Mouse (Mus musculus): ENCODE results near the gene Mrps12. TPM values are rescaled to one million over a fixed set of nuclear protein-coding genes. Genes with fewer than 3 reads are reported as not detected.

The Mrps12 gene
- polyA plus RNA-seq, 1 experiment from 2014 or later, result 119 TPM

DNA sequence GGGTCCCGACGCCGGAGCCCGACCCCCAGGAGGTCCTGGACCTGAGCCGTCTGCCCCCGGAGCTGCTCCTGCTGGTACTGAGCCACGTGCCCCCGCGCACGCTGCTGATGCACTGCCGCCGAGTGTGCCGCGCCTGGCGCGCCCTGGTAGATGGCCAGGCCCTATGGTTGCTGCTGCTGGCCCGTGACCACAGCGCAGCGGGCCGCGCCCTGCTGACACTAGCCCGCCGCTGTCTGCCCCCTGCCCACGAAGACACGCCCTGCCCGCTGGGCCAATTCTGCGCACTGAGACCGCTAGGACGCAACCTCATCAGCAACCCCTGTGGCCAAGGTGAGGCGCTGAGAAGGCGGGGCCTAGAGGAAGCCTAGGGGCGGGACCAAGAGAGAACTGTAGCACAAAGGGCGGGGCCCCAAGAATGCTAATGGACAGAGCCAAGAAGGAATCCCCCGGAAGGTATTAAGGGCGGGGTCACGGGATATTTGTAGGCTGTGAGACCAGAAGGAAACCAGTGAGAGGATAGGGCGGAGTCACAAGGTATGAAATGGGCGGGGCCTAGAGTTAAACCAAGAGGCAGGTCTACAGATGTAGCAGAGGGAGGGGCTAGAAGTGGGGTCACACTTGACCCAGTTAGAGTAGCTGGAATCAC lies 48.2 kb downstream of the Mrps12 start:
- 3% methylated on average over 16 of the region's 38 CpGs for WGBS
- H3K27ac ChIP-seq (replicated peaks; ENCODE audit: low read depth, low read length), result no peak overlapping the region; the same call in 1 of the 2 replicates

GRCm38 (mm10) chr7:28692545-28693320 lies 48.9 kb downstream of the Mrps12 start, which contains the start of gene Fbxo27:
TSS of gene Fbxo27 (plus strand) at chr7:28692849.
- Histone ChIP-seq H3K9ac (ENCODE audit: low read depth, low read length) (peak within 1 kb of the TSS; percentile 63), H3K4me1 (ENCODE audit: control insufficient read depth, insufficient read depth, low read length) (peaks cover 8% of the 10 kb centered on the region; the same call in 1 of the 2 replicates), H3K4me3 (ENCODE audit: low read depth, low read length) (peak within 1 kb of the TSS; percentile 51), H3K27me3 (replicated peaks; ENCODE audit: control insufficient read depth, insufficient read depth, low read length) (no peaks in the 10 kb centered on the region), H3K36me3 (ENCODE audit: control insufficient read depth, insufficient read depth, low read length) (no peaks in the 10 kb centered on the region), H3K4me2 (ENCODE audit: low read depth, low read length) (peak within 1 kb of the TSS; percentile 82), H3K9me3 (ENCODE audit: control insufficient read depth, low read length) (no peaks in the 10 kb centered on the region), H3K27ac (replicated peaks; ENCODE audit: low read depth, low read length) (no peak within 1 kb of the TSS; the same call in 1 of the 2 replicates)
- ATAC-seq (ENCODE audit: low read depth) (peak; percentile 37; the same call in 1 of the 2 replicates), DNase-seq (ENCODE audit: low spot score) (peak; percentile 50)
- WGBS, result 37% methylated on average over 23 of the region's 30 CpGs

More for the DNA sequence above, 48.2 kb downstream of the Mrps12 start:
- Histone ChIP-seq H3K4me2 (ENCODE audit: low read depth, low read length) (peak overlapping the region; percentile 82), H3K27me3 (replicated peaks; ENCODE audit: control insufficient read depth, insufficient read depth, low read length) (no peaks in the 10 kb centered on the region), H3K9me3 (ENCODE audit: control insufficient read depth, low read length) (no peaks in the 10 kb centered on the region), H3K36me3 (ENCODE audit: control insufficient read depth, insufficient read depth, low read length) (no peaks in the 10 kb centered on the region), H3K4me3 (ENCODE audit: low read depth, low read length) (peak overlapping the region; percentile 51), H3K9ac (ENCODE audit: low read depth, low read length) (peak overlapping the region; percentile 63), H3K4me1 (ENCODE audit: control insufficient read depth, insufficient read depth, low read length) (peaks cover 8% of the 10 kb centered on the region; the same call in 1 of the 2 replicates)
- DNase-seq (ENCODE audit: low spot score) (peak; percentile 94), ATAC-seq (ENCODE audit: low read depth) (peak; percentile 86)

GRCm38 (mm10) chr7:28691075-28691474 lies 50.5 kb downstream of the Mrps12 start:
- no peak overlapping the region for H3K9ac ChIP-seq (ENCODE audit: low read depth, low read length)
- peaks cover 8% of the 10 kb centered on the region; the same call in 1 of the 2 replicates for H3K4me1 ChIP-seq (ENCODE audit: control insufficient read depth, insufficient read depth, low read length)
- ATAC-seq (ENCODE audit: low read depth), result no peak
- no peak overlapping the region for H3K4me2 ChIP-seq (ENCODE audit: low read depth, low read length)
- no peaks in the 10 kb centered on the region for H3K9me3 ChIP-seq (ENCODE audit: control insufficient read depth, low read length)
- no peak overlapping the region for H3K4me3 ChIP-seq (ENCODE audit: low read depth, low read length)
- H3K27ac ChIP-seq (replicated peaks; ENCODE audit: low read depth, low read length), result no peak overlapping the region
- H3K36me3 ChIP-seq (ENCODE audit: control insufficient read depth, insufficient read depth, low read length), result no peaks in the 10 kb centered on the region
- H3K27me3 ChIP-seq (replicated peaks; ENCODE audit: control insufficient read depth, insufficient read depth, low read length), result no peaks in the 10 kb centered on the region
- WGBS, result 71% methylated on average over 7 of the region's 7 CpGs
- DNase-seq (ENCODE audit: low spot score), result no peak

Other genes with a start within 250 kb of the Mrps12 start
- gene Ifnl2, start 231.4 kb downstream of the Mrps12 start, polyA plus RNA-seq (2014; fragmentation: Nextera tagmentation; extraction: Ambion mirVana), result not detected in 2 replicates
- gene Ifnl3, start 219.0 kb downstream of the Mrps12 start, polyA plus RNA-seq (2014; fragmentation: Nextera tagmentation; extraction: Ambion mirVana), result not detected in 2 replicates
- not detected in 2 replicates for gene Sycn, start 200.9 kb downstream of the Mrps12 start, polyA plus RNA-seq (2014; fragmentation: Nextera tagmentation; extraction: Ambion mirVana)
- 0.17 and 0.43 TPM in 2 replicates for gene Nccrp1, start 194.6 kb downstream of the Mrps12 start, polyA plus RNA-seq (2014; fragmentation: Nextera tagmentation; extraction: Ambion mirVana)
- gene Samd4b, start 143.7 kb downstream of the Mrps12 start, polyA plus RNA-seq (2014; fragmentation: Nextera tagmentation; extraction: Ambion mirVana), result 31.5 and 33.8 TPM in 2 replicates
- 20.7 and 23.5 TPM in 2 replicates for gene Pak4, start 143.6 kb downstream of the Mrps12 start, polyA plus RNA-seq (2014; fragmentation: Nextera tagmentation; extraction: Ambion mirVana)
- gene Acp7, start 110.5 kb downstream of the Mrps12 start, polyA plus RNA-seq (2014; fragmentation: Nextera tagmentation; extraction: Ambion mirVana), result 0.10 and 0.40 TPM in 2 replicates
- 6.9 and 7.1 TPM in 2 replicates for gene Fbxo27, start 49.0 kb downstream of the Mrps12 start, polyA plus RNA-seq (2014; fragmentation: Nextera tagmentation; extraction: Ambion mirVana)
- gene Fbxo17, start 25.0 kb downstream of the Mrps12 start, polyA plus RNA-seq (2014; fragmentation: Nextera tagmentation; extraction: Ambion mirVana), result 27.8 and 29.0 TPM in 2 replicates
- 20.5 and 22.9 TPM in 2 replicates for gene Sars2, start 172 bp upstream of the Mrps12 start, polyA plus RNA-seq (2014; fragmentation: Nextera tagmentation; extraction: Ambion mirVana)
- 3.8 and 12.7 TPM in 2 replicates for gene Ccer2, start 14.4 kb upstream of the Mrps12 start, polyA plus RNA-seq (2014; fragmentation: Nextera tagmentation; extraction: Ambion mirVana)
- 76.8 and 79.3 TPM in 2 replicates for gene Sirt2, start 24.9 kb upstream of the Mrps12 start, polyA plus RNA-seq (2014; fragmentation: Nextera tagmentation; extraction: Ambion mirVana)
- 40.9 and 41.5 TPM in 2 replicates for gene Nfkbib, start 25.7 kb upstream of the Mrps12 start, polyA plus RNA-seq (2014; fragmentation: Nextera tagmentation; extraction: Ambion mirVana)
- gene Rinl, start 47.1 kb upstream of the Mrps12 start, polyA plus RNA-seq (2014; fragmentation: Nextera tagmentation; extraction: Ambion mirVana), result 2.7 and 3.0 TPM in 2 replicates
- 180 and 182 TPM in 2 replicates for gene Hnrnpl, start 66.7 kb upstream of the Mrps12 start, polyA plus RNA-seq (2014; fragmentation: Nextera tagmentation; extraction: Ambion mirVana)
- 183 and 202 TPM in 2 replicates for gene Ech1, start 83.4 kb upstream of the Mrps12 start, polyA plus RNA-seq (2014; fragmentation: Nextera tagmentation; extraction: Ambion mirVana)
- gene Lgals4, start 92.0 kb upstream of the Mrps12 start, polyA plus RNA-seq (2014; fragmentation: Nextera tagmentation; extraction: Ambion mirVana), result 3.4 and 4.1 TPM in 2 replicates
- 27.3 and 53.0 TPM in 2 replicates for gene Lgals7, start 122.0 kb upstream of the Mrps12 start, polyA plus RNA-seq (2014; fragmentation: Nextera tagmentation; extraction: Ambion mirVana)
- 0.58 and 0.72 TPM in 2 replicates for gene Capn12, start 139.6 kb upstream of the Mrps12 start, polyA plus RNA-seq (2014; fragmentation: Nextera tagmentation; extraction: Ambion mirVana)
- 256 and 280 TPM in 2 replicates for gene Actn4, start 220.5 kb upstream of the Mrps12 start, polyA plus RNA-seq (2014; fragmentation: Nextera tagmentation; extraction: Ambion mirVana)
- gene Eif3k, start 240.0 kb upstream of the Mrps12 start, polyA plus RNA-seq (2014; fragmentation: Nextera tagmentation; extraction: Ambion mirVana), result 403 and 404 TPM in 2 replicates
- gene Map4k1, start 240.2 kb upstream of the Mrps12 start, polyA plus RNA-seq (2014; fragmentation: Nextera tagmentation; extraction: Ambion mirVana), result 7.2 and 8.7 TPM in 2 replicates

Measured in embryonic facial prominence, embryonic 14.5 days (tissue).